Mouse (Mus musculus): ENCODE results near the gene Acaa1b. TPM values are rescaled to one million over a fixed set of nuclear protein-coding genes. Genes with fewer than 3 reads are reported as not detected.

Acaa1b gene
- 3.8 and 4.0 TPM in 2 replicates for total RNA-seq (2014; rRNA removed)
- polyA plus RNA-seq (2015; fragmentation: Nextera tagmentation; extraction: Ambion mirVana): 3.9 and 4.0 TPM in 2 replicates

GRCm38 (mm10) chr9:119156278-119157201 is at the start of gene Acaa1b:
Gene Acaa1b (minus strand): TSS chr9:119157093.
- Histone ChIP-seq H3K27ac (no peak within 1 kb of the TSS), H3K27me3 (ENCODE audit: insufficient read depth, low read length) (no peaks in the 10 kb centered on the region), H3K9me3 (ENCODE audit: low read length) (no peaks in the 10 kb centered on the region), H3K36me3 (ENCODE audit: insufficient read depth, low read length) (no peaks in the 10 kb centered on the region), H3K4me1 (ENCODE audit: insufficient read depth, low read length) (no peaks in the 10 kb centered on the region), H3K4me2 (ENCODE audit: low read depth, low read length) (peak within 1 kb of the TSS; percentile 48), H3K9ac (replicated peaks; ENCODE audit: low read length) (no peak within 1 kb of the TSS; the same call in 1 of the 2 replicates), H3K4me3 (ENCODE audit: low read length) (peak within 1 kb of the TSS; percentile 39)
- DNase-seq (ENCODE audit: low spot score) (peak; percentile 89), ATAC-seq (peak; percentile 90)
- TF ChIP-seq CTCF (IDR thresholded peaks at IDR 0.05; ENCODE audit: low read depth): peak; percentile 76
- WGBS: 1% methylated on average over 64 of the region's 65 CpGs

GRCm38 (mm10) chr9:119206666-119207065 is 49.8 kb upstream of the Acaa1b start:
- Histone ChIP-seq H3K9ac (replicated peaks; ENCODE audit: low read length) (no peak overlapping the region), H3K9me3 (ENCODE audit: low read length) (no peaks in the 10 kb centered on the region), H3K4me2 (ENCODE audit: low read depth, low read length) (no peak overlapping the region), H3K4me3 (ENCODE audit: low read length) (no peak overlapping the region), H3K27ac (no peak overlapping the region), H3K27me3 (ENCODE audit: insufficient read depth, low read length) (no peaks in the 10 kb centered on the region), H3K36me3 (ENCODE audit: insufficient read depth, low read length) (no peaks in the 10 kb centered on the region), H3K4me1 (ENCODE audit: insufficient read depth, low read length) (no peaks in the 10 kb centered on the region)
- no peak for TF ChIP-seq CTCF (IDR thresholded peaks at IDR 0.05; ENCODE audit: low read depth)
- 88% methylated on average over 2 of the region's 2 CpGs for WGBS
- DNase-seq (ENCODE audit: low spot score): no peak
- no peak for ATAC-seq

GRCm38 (mm10) chr9:119205756-119206155 is 48.9 kb upstream of the Acaa1b start:
- Histone ChIP-seq H3K9me3 (ENCODE audit: low read length) (no peaks in the 10 kb centered on the region), H3K4me3 (ENCODE audit: low read length) (no peak overlapping the region), H3K4me2 (ENCODE audit: low read depth, low read length) (no peak overlapping the region), H3K36me3 (ENCODE audit: insufficient read depth, low read length) (no peaks in the 10 kb centered on the region), H3K4me1 (ENCODE audit: insufficient read depth, low read length) (no peaks in the 10 kb centered on the region), H3K9ac (replicated peaks; ENCODE audit: low read length) (no peak overlapping the region), H3K27ac (no peak overlapping the region), H3K27me3 (ENCODE audit: insufficient read depth, low read length) (no peaks in the 10 kb centered on the region)
- TF ChIP-seq CTCF (IDR thresholded peaks at IDR 0.05; ENCODE audit: low read depth): no peak
- WGBS: 93% methylated on average over 5 of the region's 5 CpGs
- DNase-seq (ENCODE audit: low spot score): no peak
- ATAC-seq: no peak

GRCm38 (mm10) chr9:119203617-119204016 is 46.7 kb upstream of the Acaa1b start:
- H3K27ac ChIP-seq: no peak overlapping the region
- no peak overlapping the region for H3K4me2 ChIP-seq (ENCODE audit: low read depth, low read length)
- no peak overlapping the region for H3K4me3 ChIP-seq (ENCODE audit: low read length)
- WGBS: 96% methylated on average over 9 of the region's 9 CpGs
- no peaks in the 10 kb centered on the region for H3K9me3 ChIP-seq (ENCODE audit: low read length)
- H3K36me3 ChIP-seq (ENCODE audit: insufficient read depth, low read length): no peaks in the 10 kb centered on the region
- H3K9ac ChIP-seq (replicated peaks; ENCODE audit: low read length): no peak overlapping the region
- no peaks in the 10 kb centered on the region for H3K27me3 ChIP-seq (ENCODE audit: insufficient read depth, low read length)
- no peaks in the 10 kb centered on the region for H3K4me1 ChIP-seq (ENCODE audit: insufficient read depth, low read length)
- ATAC-seq: no peak
- DNase-seq (ENCODE audit: low spot score): no peak
- TF ChIP-seq CTCF (IDR thresholded peaks at IDR 0.05; ENCODE audit: low read depth): no peak

- 88% methylated on average over 5 of the region's 5 CpGs for WGBS
- Histone ChIP-seq H3K27me3 (ENCODE audit: insufficient read depth, low read length) (no peaks in the 10 kb centered on the region), H3K9me3 (ENCODE audit: low read length) (no peaks in the 10 kb centered on the region), H3K9ac (replicated peaks; ENCODE audit: low read length) (no peak overlapping the region), H3K4me3 (ENCODE audit: low read length) (no peak overlapping the region), H3K36me3 (ENCODE audit: insufficient read depth, low read length) (no peaks in the 10 kb centered on the region), H3K27ac (no peak overlapping the region), H3K4me1 (ENCODE audit: insufficient read depth, low read length) (no peaks in the 10 kb centered on the region), H3K4me2 (ENCODE audit: low read depth, low read length) (no peak overlapping the region)
- no peak for TF ChIP-seq CTCF (IDR thresholded peaks at IDR 0.05; ENCODE audit: low read depth)
- no peak for DNase-seq (ENCODE audit: low spot score)
- no peak for ATAC-seq
These were observed 44.8 kb upstream of the Acaa1b start for GRCm38 (mm10) chr9:119201653-119202052.

- Histone ChIP-seq H3K4me3 (ENCODE audit: low read length) (no peak overlapping the region), H3K36me3 (ENCODE audit: insufficient read depth, low read length) (no peaks in the 10 kb centered on the region), H3K27ac (no peak overlapping the region), H3K4me1 (ENCODE audit: insufficient read depth, low read length) (no peaks in the 10 kb centered on the region), H3K4me2 (ENCODE audit: low read depth, low read length) (no peak overlapping the region), H3K9me3 (ENCODE audit: low read length) (no peaks in the 10 kb centered on the region), H3K27me3 (ENCODE audit: insufficient read depth, low read length) (no peaks in the 10 kb centered on the region), H3K9ac (replicated peaks; ENCODE audit: low read length) (no peak overlapping the region)
- DNase-seq (ENCODE audit: low spot score): peak; percentile 41
- ATAC-seq: no peak
- 73% methylated on average over 10 of the region's 10 CpGs for WGBS
- no peak for TF ChIP-seq CTCF (IDR thresholded peaks at IDR 0.05; ENCODE audit: low read depth)
These were observed 42.4 kb upstream of the Acaa1b start for GRCm38 (mm10) chr9:119199151-119199861.

Measured in hindbrain, postnatal 0 days (tissue).